Mouse (Mus musculus) lung, embryonic 14.5 days (tissue): ENCODE measurements at regions not wholly inside any gene's neighbourhood (a gene's known extent, or its start where the extent isn't known, plus 50 kb on each side); places are given as distances from the start of the nearest gene placed in this dataset.

Experiments used
- ATAC-seq: fragments of 200-750 bp; cut with Nextera tagmentation; 2 replicates; pipeline ENCODE4 v1.8.0; 2017; ENCODE audit warnings: mild to moderate bottlenecking, moderate TSS enrichment, moderate library complexity; ENCODE audit not compliant: insufficient read depth
- DNase-seq: peaks from one replicate; pipeline ENCODE4 v3.0.0-alpha.2; 2015
- H3K27ac ChIP-seq: fragments of 300-500 bp; sonication (generic); 2 replicates; pipeline ENCODE4 v1.5.1; 2014; ENCODE audit warnings: low read depth, mild to moderate bottlenecking, moderate library complexity
- H3K27me3 ChIP-seq: fragments of 300-500 bp; sonication (generic); 2 replicates; pipeline ENCODE4 v1.6.1; 2014; ENCODE audit warnings: low read length, control low read depth; ENCODE audit not compliant: insufficient read depth
- H3K36me3 ChIP-seq: fragments of 300-500 bp; sonication (generic); 2 replicates; pipeline ENCODE4 v1.6.1; 2014; ENCODE audit warnings: control low read depth; ENCODE audit not compliant: insufficient read depth
- H3K4me1 ChIP-seq: fragments of 300-500 bp; sonication (generic); 2 replicates; pipeline ENCODE4 v1.6.1; 2014; ENCODE audit warnings: antibody characterized with exemption, control low read depth; ENCODE audit not compliant: insufficient read depth
- H3K4me2 ChIP-seq: fragments of 300-500 bp; sonication (generic); 2 replicates; pipeline ENCODE4 v1.6.1; 2014; ENCODE audit warnings: mild to moderate bottlenecking
- H3K4me3 ChIP-seq: fragments of 300-500 bp; sonication (generic); 2 replicates; pipeline ENCODE4 v1.5.1; 2014; ENCODE audit warnings: low read depth, low read length
- H3K9ac ChIP-seq: fragments of 300-500 bp; sonication (generic); 2 replicates; pipeline ENCODE4 v1.6.1; 2014
- H3K9me3 ChIP-seq: fragments of 300-500 bp; sonication (generic); 2 replicates; pipeline ENCODE4 v1.6.1; 2016; ENCODE audit warnings: low read depth, low read length, control low read depth
- CTCF ChIP-seq: IDR thresholded peaks from 2 replicates; pipeline ENCODE4 v1.5.1; 2016; ENCODE audit warnings: antibody characterized with exemption, low read depth
- WGBS: fragments of 180-500 bp; shearing (Covaris S2); extraction: QIAGEN DNeasy Blood & Tissue Kit; methylation state at CpG from one replicate; pipeline ENCODE4 v1.1.7; 2014; 5-methylcytosine and 5-hydroxymethylcytosine counted together

- H3K36me3 ChIP-seq: no peaks in the 10 kb centered on the region
- no peak overlapping the region for H3K27ac ChIP-seq
- no peaks in the 10 kb centered on the region for H3K4me1 ChIP-seq
- H3K9me3 ChIP-seq: no peaks in the 10 kb centered on the region
- WGBS: 83% methylated on average over 4 of the region's 4 CpGs
- no peak overlapping the region for H3K9ac ChIP-seq
- ATAC-seq (no peak), DNase-seq (no peak)
- TF ChIP-seq CTCF: no peak
- H3K27me3 ChIP-seq: no peaks in the 10 kb centered on the region
- H3K4me3 ChIP-seq: no peak overlapping the region
- no peak overlapping the region for H3K4me2 ChIP-seq
Observed at GRCm38 (mm10) chr5:44854189-44854588, 54.7 kb upstream of the Ldb2 start.
